Mouse (Mus musculus) thymus, postnatal 0 days (tissue): ENCODE measurements around the gene Tenm2. TPM values are rescaled to one million over a fixed set of nuclear protein-coding genes. Genes with fewer than 3 reads are reported as not detected.

Experiments
- DNase-seq: peaks from one replicate; pipeline ENCODE4 v3.0.0-alpha.2; 2015; ENCODE audit warnings: low spot score
- polyA plus RNA-seq: library from polyadenylated mRNA; unstranded; fragments of >200 nt; fragmentation: Nextera tagmentation; extraction: Ambion mirVana; gene quantifications from 2 replicates; pipeline ENCODE4 v1.2.1, GENCODE M21; 2015

Gene Tenm2
- polyA plus RNA-seq, 1 experiment from 2014 or later, result 1.2 TPM

DNA sequence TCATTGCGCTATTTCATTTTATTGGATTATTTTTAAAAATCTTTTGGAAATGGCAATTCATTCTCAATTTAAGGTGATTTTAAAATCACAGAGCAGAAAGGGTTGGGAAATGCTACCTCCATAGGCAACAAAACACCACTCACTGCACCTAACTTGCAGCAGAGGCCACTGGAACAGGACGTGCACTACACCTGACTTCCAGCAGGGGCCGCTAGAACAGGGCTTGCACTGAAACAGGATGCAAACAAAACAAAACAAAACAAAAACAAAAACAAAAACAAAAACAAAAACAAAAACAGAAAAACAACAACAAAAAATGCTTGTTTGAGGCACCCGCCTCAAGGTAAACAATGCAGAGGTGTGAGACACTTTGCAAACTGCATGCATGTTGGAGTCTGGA is 324.4 kb downstream of the Tenm2 start:
- DNase-seq, result no peak

DNA sequence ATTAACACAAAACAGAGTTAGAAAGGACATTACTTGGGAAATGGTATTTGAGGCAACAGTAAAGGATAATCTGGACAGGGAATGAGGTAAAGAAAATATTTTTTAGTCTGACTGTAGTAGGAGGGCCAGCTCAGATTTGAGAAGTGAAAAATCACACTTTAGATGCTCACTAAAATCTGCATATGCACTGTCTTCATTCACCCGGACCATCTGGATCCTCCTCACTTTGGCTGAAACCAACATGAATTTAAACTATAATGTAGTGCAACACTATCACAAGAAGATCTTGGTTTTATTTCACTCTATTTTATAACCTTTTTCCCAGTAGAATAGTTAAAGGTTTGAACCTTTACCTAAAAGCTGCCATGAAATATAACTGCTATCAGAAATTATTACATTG is 326.7 kb downstream of the Tenm2 start:
- no peak for DNase-seq

- DNase-seq, result no peak
Observed at GRCm38 (mm10) chr11:36902302-36902701, 333.5 kb downstream of the Tenm2 start.

DNA sequence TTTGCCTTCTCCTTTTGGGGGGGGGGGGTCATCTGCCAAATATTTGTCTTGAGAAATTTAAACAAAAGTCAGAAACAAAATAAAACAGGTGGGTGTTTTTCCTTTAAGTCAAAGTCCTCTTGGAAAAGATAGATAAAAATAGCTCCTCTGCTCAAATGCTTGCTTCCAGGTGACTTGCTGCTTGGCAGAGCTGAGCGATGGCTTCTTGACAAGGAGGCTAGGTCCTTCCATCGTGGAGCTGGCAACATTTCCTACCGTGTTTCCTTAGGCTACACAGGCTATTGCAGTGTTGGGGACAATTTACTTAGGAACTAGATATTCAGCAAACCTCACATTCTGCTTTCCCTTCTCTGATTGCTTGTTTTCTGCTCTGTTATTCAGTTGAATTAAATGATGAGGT is 342.7 kb downstream of the Tenm2 start:
- DNase-seq, result no peak

- DNase-seq, result no peak
Observed at GRCm38 (mm10) chr11:36891106-36891505, 344.7 kb downstream of the Tenm2 start.

DNA sequence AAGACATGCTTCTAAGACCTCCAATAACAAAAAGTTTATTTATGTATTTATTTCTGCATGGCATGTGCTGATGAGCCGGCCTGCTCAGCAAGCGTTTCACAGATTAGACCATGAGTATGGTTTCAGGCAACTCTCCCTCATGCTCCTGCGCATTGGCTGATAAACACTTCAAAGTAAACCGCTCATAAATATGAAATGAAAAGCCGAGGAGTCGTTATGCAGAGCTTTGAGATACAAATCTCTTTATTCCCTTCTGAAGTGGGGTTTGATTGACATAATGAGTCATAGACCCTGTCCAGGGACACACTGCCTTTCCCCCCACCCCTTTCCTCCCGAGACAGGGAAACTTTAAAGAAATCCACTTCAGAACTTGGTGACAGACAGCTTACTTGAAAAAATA is 348.3 kb downstream of the Tenm2 start:
- no peak for DNase-seq

- no peak for DNase-seq
Observed at GRCm38 (mm10) chr11:36886147-36886546, 349.6 kb downstream of the Tenm2 start.

- DNase-seq, result no peak
Observed at GRCm38 (mm10) chr11:36872961-36873360, 362.8 kb downstream of the Tenm2 start.

GRCm38 (mm10) chr11:36870548-36870947 is 365.2 kb downstream of the Tenm2 start:
- no peak for DNase-seq

GRCm38 (mm10) chr11:36851690-36852089 is 384.1 kb downstream of the Tenm2 start:
- DNase-seq, result no peak

- DNase-seq, result no peak
Observed at GRCm38 (mm10) chr11:36847451-36847850, 388.3 kb downstream of the Tenm2 start.

GRCm38 (mm10) chr11:36832855-36833254 is 402.9 kb downstream of the Tenm2 start:
- no peak for DNase-seq

- DNase-seq, result no peak
Observed at GRCm38 (mm10) chr11:36831511-36831910, 404.3 kb downstream of the Tenm2 start.

DNA sequence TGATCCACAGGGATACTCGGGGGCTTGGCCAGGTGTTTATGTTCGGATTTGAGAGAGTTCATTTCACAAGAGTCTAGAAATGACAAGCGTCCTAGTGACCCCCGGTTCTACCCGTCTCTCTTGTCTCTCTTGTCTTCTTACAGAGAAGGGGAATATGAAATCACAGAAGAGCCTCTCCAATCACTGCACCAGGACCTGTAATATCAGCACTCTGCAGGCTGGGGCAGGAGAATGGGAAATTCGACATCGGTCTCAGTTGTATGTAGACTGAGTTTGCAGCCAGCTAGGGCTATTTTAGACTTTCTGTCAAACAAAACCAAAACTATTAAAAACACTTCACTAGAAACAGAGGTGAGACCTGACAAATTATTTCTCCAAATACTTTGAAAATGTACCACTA is 411.1 kb downstream of the Tenm2 start:
- DNase-seq, result no peak

GRCm38 (mm10) chr11:36804615-36805014 is 431.1 kb downstream of the Tenm2 start:
- DNase-seq, result no peak

- no peak for DNase-seq
Observed at GRCm38 (mm10) chr11:36802208-36802631, 433.5 kb downstream of the Tenm2 start.

DNA sequence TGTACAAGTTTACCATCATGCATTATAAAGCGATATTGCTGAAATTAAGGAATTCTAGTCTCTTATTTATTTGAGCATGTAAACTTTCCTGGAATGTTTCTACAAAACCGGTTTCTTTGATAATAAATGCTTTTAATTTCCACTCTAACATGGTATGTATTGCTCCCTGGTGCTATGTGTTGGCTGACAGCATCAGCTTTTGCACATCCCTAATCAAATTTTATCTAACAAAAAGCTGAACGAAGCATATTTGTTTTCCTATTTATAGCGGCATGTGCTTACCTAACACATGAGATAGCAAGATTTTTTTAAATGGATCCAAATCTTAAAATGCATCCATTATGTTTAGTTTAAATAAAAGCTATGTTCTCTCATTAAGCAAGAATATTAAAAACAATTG is 434.1 kb downstream of the Tenm2 start:
- DNase-seq, result no peak

- DNase-seq, result no peak
Observed at GRCm38 (mm10) chr11:36799409-36799808, 436.4 kb downstream of the Tenm2 start.

DNA sequence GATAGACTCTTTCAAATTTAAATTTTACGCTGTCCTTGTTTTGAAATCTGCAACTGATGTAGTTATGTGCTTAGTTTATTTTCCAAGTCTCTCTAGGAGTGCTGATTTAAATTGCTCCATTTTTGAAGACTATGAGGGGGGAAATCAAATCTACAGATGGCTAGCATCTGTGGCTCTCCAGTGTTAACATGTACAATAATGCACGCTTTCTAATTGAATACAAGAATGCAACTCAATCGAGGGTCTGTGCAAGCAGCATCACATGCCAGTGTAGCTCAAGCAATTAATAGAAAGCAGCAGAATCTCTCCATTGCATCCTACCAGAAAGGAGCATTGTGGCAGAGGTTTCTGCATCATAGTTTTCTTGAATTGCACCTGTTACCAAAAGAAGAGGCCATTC is 477.8 kb downstream of the Tenm2 start:
- DNase-seq, result no peak

- no peak for DNase-seq
Observed at GRCm38 (mm10) chr11:36746286-36746685, 489.5 kb downstream of the Tenm2 start.

GRCm38 (mm10) chr11:36727800-36728199 is 508.0 kb downstream of the Tenm2 start:
- DNase-seq, result no peak

DNA sequence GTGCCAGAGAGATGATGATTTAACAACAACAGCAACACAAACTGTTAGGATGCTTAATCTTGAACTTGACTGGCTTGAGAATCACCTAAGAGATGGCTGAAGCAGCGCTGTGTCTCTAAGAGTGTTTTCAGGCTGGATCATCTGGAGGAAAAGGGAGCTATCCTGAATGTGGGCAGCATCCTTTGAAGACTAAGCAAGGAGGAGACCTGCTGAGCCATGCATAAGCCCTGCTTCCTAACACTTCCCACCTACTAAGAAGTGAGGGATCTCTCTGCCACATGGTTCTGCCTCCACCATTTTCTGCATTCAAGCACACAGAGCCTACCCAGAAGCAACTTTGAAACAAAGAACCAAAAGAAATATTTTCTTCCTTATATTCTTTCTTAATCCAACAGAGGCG is 532.9 kb downstream of the Tenm2 start:
- no peak for DNase-seq

GRCm38 (mm10) chr11:36700951-36701350 is 534.8 kb downstream of the Tenm2 start:
- no peak for DNase-seq

DNA sequence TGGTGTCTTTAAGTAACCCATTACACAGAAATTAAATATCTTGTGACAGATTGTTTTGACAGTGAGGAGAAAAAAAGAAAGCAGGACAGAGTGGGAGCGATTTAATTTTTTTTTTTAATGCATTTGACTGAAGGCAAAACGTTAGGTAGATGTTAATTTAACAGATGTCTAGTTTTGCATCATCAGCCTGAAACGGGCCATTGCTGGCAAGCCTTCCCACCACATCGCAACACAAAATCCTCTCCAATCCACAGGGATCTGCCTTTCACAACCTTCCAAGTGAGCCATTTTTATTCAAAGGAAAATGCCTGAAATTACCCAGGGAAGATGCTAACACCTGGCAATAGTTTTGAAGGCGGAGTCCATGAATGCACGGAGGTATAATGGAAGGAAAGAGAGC is 535.6 kb downstream of the Tenm2 start:
- DNase-seq, result no peak
